Mouse (Mus musculus) embryonic facial prominence, embryonic 14.5 days (tissue): ENCODE measurements at regions not wholly inside any gene's neighbourhood (a gene's known extent, or its start where the extent isn't known, plus 50 kb on each side); places are given as distances from the start of the nearest gene placed in this dataset.
A peak's percentile ranks its signal among the peaks of the same experiment; 100 is the strongest.

Experiments used
- ATAC-seq: fragments of 200-750 bp; cut with Nextera tagmentation; 2 replicates; pipeline ENCODE4 v1.8.0; 2017; ENCODE audit warnings: low read depth, moderate number of reproducible peaks, moderate TSS enrichment
- DNase-seq: peaks from one replicate; pipeline ENCODE4 v3.0.0-alpha.2; 2015; ENCODE audit warnings: low spot score
- H3K27ac ChIP-seq: fragments of 300-500 bp; sonication (generic); replicated peaks from 2 replicates; pipeline ENCODE4 v1.5.1; 2014; ENCODE audit warnings: low read depth, mild to moderate bottlenecking, low read length, moderate library complexity
- H3K27me3 ChIP-seq: fragments of 300-500 bp; sonication (generic); replicated peaks from 2 replicates; pipeline ENCODE4 v1.6.1; 2014; ENCODE audit warnings: low read length; ENCODE audit not compliant: control insufficient read depth, insufficient read depth
- H3K36me3 ChIP-seq: fragments of 300-500 bp; sonication (generic); 2 replicates; pipeline ENCODE4 v1.6.1; 2014; ENCODE audit warnings: low read length, mixed read lengths; ENCODE audit not compliant: control insufficient read depth, insufficient read depth
- H3K4me1 ChIP-seq: fragments of 300-500 bp; sonication (generic); 2 replicates; pipeline ENCODE4 v1.6.1; 2014; ENCODE audit warnings: antibody characterized with exemption, low read length; ENCODE audit not compliant: control insufficient read depth, insufficient read depth
- H3K4me2 ChIP-seq: fragments of 300-500 bp; sonication (generic); 2 replicates; pipeline ENCODE4 v1.6.1; 2014; ENCODE audit warnings: low read depth, mild to moderate bottlenecking, low read length, moderate library complexity, mixed read lengths
- H3K4me3 ChIP-seq: fragments of 300-500 bp; sonication (generic); 2 replicates; pipeline ENCODE4 v1.5.1; 2014; ENCODE audit warnings: low read depth, mild to moderate bottlenecking, low read length
- H3K9ac ChIP-seq: fragments of 300-500 bp; sonication (generic); 2 replicates; pipeline ENCODE4 v1.6.1; 2014; ENCODE audit warnings: low read depth, mild to moderate bottlenecking, low read length, moderate library complexity, mixed read lengths
- H3K9me3 ChIP-seq: fragments of 300-500 bp; sonication (generic); 2 replicates; pipeline ENCODE4 v1.6.1; 2016; ENCODE audit warnings: low read length; ENCODE audit not compliant: control insufficient read depth
- WGBS: fragments of 180-500 bp; shearing (Covaris S2); extraction: QIAGEN DNeasy Blood & Tissue Kit; methylation state at CpG from one replicate; pipeline ENCODE4 v1.1.7; 2014; 5-methylcytosine and 5-hydroxymethylcytosine counted together

DNA sequence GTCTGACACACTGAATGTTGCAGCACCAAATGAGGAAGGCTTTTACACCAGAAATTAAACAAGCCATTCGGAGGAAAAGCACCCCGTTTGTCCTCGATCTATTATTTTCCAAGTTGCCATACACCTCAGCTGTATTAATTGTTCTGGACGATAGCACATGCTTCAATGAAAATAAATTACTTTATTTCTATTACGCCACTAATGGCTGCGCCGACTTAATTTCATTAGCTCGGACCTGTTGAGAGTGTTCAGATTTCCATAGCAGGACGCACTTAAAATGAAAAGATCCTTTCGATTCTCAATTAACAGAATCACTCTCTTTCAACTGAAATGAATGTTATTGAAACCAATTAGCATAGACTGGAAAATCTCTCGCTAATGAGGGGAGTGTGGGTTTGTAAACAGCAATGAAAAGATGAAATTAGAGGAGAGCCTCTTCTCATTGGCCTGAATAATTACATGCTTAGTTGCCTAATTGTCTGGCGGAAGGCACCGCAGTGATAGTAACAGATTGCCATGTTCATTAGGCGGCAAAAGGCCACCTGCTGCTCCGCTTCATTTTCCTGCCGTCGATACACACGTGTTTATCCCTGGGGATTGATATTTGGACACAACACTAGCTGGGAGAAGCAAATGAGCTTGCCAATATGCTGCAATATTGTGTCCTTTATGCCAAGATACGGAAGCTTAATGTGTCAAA lies 234.7 kb upstream of the Rsrc1 start:
- H3K4me3 ChIP-seq = no peak overlapping the region
- no peaks in the 10 kb centered on the region for H3K36me3 ChIP-seq
- WGBS = 76% methylated on average over 19 of the region's 19 CpGs
- H3K27me3 ChIP-seq = no peaks in the 10 kb centered on the region; the same call in 1 of the 2 replicates
- H3K27ac ChIP-seq = no peak overlapping the region
- no peak overlapping the region for H3K9ac ChIP-seq
- ATAC-seq (peak; percentile 88), DNase-seq (peak; percentile 68)
- H3K4me2 ChIP-seq = peak overlapping the region; percentile 26; the same call in 1 of the 2 replicates
- H3K9me3 ChIP-seq = no peaks in the 10 kb centered on the region
- H3K4me1 ChIP-seq = 0 out of 2 replicates have a peak, but pooled peaks cover 5% of the 10 kb centered on the region

DNA sequence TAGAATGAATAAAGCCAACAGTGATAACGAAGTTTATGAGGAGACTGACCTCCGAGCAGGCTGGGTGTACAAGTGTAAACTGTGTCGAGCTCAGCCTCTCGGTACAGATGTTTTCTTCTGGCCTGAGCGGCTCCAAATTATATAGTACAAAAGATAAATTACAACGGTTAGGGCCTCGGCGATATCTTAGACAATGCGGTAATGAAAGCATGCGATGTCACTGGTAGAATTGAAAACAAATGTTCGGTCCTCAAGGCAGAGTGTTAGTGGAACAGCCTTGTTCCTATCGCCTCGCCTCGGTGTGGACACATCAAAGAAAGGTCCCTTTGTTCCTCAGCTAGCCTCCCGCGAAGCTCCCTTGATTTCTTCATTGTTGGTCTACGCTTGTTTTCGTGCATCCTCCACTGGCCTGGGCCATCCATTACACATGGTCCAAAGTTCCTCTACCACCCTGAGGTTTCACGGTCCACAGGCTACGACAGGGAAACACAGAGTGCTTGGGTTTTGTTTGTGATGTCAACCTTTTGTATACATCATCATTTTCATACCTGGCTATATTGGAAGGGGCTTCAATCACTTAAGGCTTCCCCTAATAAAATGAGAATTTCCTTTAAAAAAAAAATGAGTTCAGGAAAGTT lies 234.0 kb upstream of the Rsrc1 start:
- WGBS = 43% methylated on average over 20 of the region's 20 CpGs
- Histone ChIP-seq H3K9ac (no peak overlapping the region), H3K4me2 (peak overlapping the region; percentile 26; the same call in 1 of the 2 replicates), H3K27ac (no peak overlapping the region), H3K4me3 (no peak overlapping the region), H3K27me3 (no peaks in the 10 kb centered on the region; the same call in 1 of the 2 replicates), H3K4me1 (0 out of 2 replicates have a peak, but pooled peaks cover 5% of the 10 kb centered on the region), H3K9me3 (no peaks in the 10 kb centered on the region), H3K36me3 (no peaks in the 10 kb centered on the region)
- DNase-seq = peak; percentile 10
- ATAC-seq = peak; percentile 10; the same call in 1 of the 2 replicates

DNA sequence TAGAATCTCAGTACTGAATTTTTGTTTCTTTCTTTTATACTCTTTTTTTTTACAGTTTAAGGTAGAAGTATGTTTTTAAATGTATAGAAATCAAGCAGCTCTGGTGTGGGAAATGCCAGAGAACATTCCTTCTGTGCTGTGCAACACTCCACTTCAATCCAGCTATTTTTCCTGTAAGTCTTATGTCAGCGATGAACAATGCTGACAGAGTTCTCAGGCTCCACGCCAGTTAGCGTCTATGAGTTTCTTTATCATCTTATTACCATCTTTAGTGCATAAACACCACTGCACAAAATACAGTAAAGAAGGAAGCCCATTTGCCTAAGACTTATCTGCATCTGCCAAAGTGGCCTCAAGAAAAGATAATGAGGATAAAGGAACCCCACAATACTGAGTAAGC lies 223.0 kb upstream of the Rsrc1 start:
- no peaks in the 10 kb centered on the region for H3K27me3 ChIP-seq
- H3K9me3 ChIP-seq = no peaks in the 10 kb centered on the region
- H3K4me3 ChIP-seq = no peak overlapping the region
- no peaks in the 10 kb centered on the region for H3K4me1 ChIP-seq
- H3K27ac ChIP-seq = no peak overlapping the region
- DNase-seq (peak; percentile 62), ATAC-seq (no peak)
- no peaks in the 10 kb centered on the region for H3K36me3 ChIP-seq
- no peak overlapping the region for H3K4me2 ChIP-seq
- H3K9ac ChIP-seq = no peak overlapping the region
- 57% methylated on average over 3 of the region's 3 CpGs for WGBS

DNA sequence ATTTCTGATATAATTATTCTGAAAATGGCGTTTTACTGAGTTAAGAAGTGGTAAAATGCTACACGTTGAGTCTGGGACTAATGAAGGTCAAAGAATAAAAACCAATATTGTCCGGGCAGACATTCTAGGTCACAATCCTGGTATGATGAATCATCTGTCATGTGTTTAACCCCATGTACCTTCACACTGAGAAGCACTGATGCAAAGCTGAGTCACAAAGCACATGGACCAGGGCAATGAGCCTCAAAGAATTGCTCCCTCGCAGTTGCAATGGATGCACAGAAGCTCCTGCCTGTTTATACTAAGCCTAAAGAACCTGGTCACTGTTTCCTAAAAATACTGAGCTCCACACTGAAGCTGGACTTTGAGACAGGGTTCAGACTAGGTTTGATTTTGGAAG lies 221.3 kb upstream of the Rsrc1 start:
- ATAC-seq (no peak), DNase-seq (no peak)
- no peak overlapping the region for H3K4me2 ChIP-seq
- H3K36me3 ChIP-seq = no peaks in the 10 kb centered on the region
- no peaks in the 10 kb centered on the region for H3K9me3 ChIP-seq
- no peak overlapping the region for H3K4me3 ChIP-seq
- H3K27ac ChIP-seq = no peak overlapping the region
- WGBS = 90% methylated on average over 4 of the region's 4 CpGs
- no peak overlapping the region for H3K9ac ChIP-seq
- no peaks in the 10 kb centered on the region for H3K4me1 ChIP-seq
- no peaks in the 10 kb centered on the region for H3K27me3 ChIP-seq

DNA sequence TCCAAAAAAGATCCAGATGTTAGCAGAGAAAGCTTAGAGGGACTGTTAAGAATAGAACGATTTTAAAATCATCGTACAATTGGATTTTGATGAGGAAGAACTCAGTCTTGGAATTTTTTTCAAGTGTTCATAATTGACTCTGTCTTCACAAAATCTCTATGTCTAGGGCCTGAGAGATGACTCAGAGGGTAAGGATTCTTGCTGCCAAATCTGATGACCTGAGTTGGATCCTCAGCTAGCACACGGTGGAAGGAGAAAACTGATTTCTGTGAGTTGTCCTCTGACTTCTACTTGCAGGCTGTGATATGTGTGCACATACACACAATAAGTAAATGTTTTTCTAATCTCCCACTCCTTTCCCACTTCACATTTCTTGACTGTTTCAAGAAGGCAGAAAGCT lies 218.7 kb upstream of the Rsrc1 start:
- no peak overlapping the region for H3K9ac ChIP-seq
- DNase-seq (peak; percentile 11), ATAC-seq (no peak)
- no peak overlapping the region for H3K4me2 ChIP-seq
- H3K9me3 ChIP-seq = no peaks in the 10 kb centered on the region
- H3K4me1 ChIP-seq = no peaks in the 10 kb centered on the region
- 0 out of 2 replicates have a peak overlapping the region, but pooled peaks have one; percentile 0 for H3K27ac ChIP-seq
- no peak overlapping the region for H3K4me3 ChIP-seq
- no peaks in the 10 kb centered on the region for H3K36me3 ChIP-seq
- no peaks in the 10 kb centered on the region for H3K27me3 ChIP-seq
- WGBS = 51% methylated on average over 3 of the region's 3 CpGs

DNA sequence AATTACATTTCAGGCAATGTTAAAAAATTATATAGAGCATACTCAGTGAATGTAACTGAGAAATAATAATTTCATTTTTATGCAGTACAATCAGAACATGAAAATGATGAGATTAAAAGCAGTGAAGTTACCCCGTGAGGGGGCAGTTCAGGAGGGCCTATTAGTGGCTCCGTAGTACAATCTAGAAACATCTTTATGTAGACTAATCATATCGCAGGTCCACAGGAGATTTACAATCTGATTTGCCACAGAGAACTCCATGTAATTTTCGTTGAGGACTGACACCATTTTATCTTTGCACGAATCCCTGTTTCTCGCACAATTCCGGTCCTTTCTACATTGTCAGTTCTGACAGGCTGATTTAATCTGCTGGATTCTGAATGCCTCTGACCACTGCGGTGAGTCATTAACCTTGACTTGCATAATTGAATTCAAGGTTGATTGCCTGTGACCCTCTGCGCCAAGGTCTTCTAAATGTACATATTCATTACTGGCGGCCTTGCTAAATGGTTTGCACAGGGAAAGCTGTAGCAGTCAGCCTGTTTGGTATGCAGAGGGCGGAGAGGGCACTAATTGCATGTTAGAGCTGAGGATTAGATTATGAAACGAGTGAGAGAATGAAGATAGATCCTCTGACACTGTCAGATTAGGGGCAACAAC lies 183.7 kb upstream of the Rsrc1 start:
- H3K9ac ChIP-seq = no peak overlapping the region
- ATAC-seq = no peak
- no peak overlapping the region for H3K27ac ChIP-seq
- peak; percentile 10 for DNase-seq
- no peaks in the 10 kb centered on the region for H3K27me3 ChIP-seq
- H3K36me3 ChIP-seq = no peaks in the 10 kb centered on the region
- WGBS = 54% methylated on average over 12 of the region's 12 CpGs
- no peak overlapping the region for H3K4me2 ChIP-seq
- H3K9me3 ChIP-seq = no peaks in the 10 kb centered on the region
- H3K4me1 ChIP-seq = no peaks in the 10 kb centered on the region
- no peak overlapping the region for H3K4me3 ChIP-seq

DNA sequence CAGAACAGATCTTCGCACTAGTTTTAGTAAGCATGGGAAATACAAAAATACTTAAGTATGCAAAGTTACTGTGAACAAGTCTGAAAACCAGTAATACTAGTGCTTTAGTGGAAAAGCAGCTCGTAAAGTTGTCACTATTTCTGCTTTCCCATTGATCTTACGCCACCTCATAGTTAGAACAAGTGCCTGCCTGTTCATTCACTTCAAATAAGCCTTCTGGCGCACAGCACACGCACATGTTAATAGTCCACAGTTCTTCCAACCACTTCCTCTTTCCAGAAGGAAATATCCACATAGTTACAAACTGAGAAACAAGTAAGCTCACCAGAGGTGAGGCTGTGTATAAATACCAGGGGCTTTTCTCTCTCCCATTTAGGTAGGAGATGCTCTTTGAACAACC lies 182.9 kb upstream of the Rsrc1 start:
- ATAC-seq = no peak
- peak; percentile 39 for DNase-seq
- H3K4me1 ChIP-seq = no peaks in the 10 kb centered on the region
- no peaks in the 10 kb centered on the region for H3K27me3 ChIP-seq
- H3K27ac ChIP-seq = no peak overlapping the region
- no peak overlapping the region for H3K4me2 ChIP-seq
- no peak overlapping the region for H3K4me3 ChIP-seq
- H3K9ac ChIP-seq = no peak overlapping the region
- no peaks in the 10 kb centered on the region for H3K9me3 ChIP-seq
- no peaks in the 10 kb centered on the region for H3K36me3 ChIP-seq
- 61% methylated on average over 5 of the region's 5 CpGs for WGBS

DNA sequence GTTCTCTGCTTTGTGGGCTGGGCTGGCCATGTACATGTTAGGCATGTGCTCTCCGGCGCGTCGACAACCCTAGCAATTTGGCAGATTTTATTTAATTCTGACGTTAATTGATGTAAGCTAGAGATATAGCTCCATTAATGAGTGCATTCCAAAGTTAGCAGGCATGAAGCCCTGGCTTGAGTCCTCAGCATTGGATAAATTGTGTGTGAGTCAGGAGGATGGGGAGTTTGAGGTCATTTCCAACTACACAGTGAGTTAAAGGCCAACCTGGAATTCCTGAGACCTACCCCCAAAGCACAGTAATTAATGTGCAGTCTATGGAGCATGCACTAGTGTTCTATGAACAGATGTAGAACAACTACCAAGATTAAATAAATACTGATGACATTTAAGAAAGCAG lies 178.7 kb upstream of the Rsrc1 start:
- Histone ChIP-seq H3K4me3 (no peak overlapping the region), H3K9ac (no peak overlapping the region), H3K36me3 (no peaks in the 10 kb centered on the region), H3K4me2 (no peak overlapping the region), H3K27me3 (no peaks in the 10 kb centered on the region), H3K4me1 (no peaks in the 10 kb centered on the region), H3K9me3 (no peaks in the 10 kb centered on the region), H3K27ac (no peak overlapping the region)
- 88% methylated on average over 5 of the region's 5 CpGs for WGBS
- DNase-seq (no peak), ATAC-seq (no peak)
